Mouse (Mus musculus) kidney, postnatal 0 days (tissue): Measurements from ENCODE around the gene Srp68. TPM values are rescaled to one million over a fixed set of nuclear protein-coding genes. Genes with fewer than 3 reads are reported as not detected.
A peak's percentile ranks its signal among the peaks of the same experiment; 100 is the strongest.

ENCODE experiments used
- ATAC-seq: fragments of 200-750 bp; cut with Nextera tagmentation; replicated peaks from 2 replicates; pipeline ENCODE4 v1.8.0; 2017; ENCODE audit warnings: low read depth, moderate number of reproducible peaks, moderate TSS enrichment, moderate library complexity; ENCODE audit not compliant: low FRiP score
- DNase-seq: peaks from one replicate; pipeline ENCODE4 v3.0.0-alpha.2; 2016; ENCODE audit warnings: low spot score
- H3K27ac ChIP-seq: fragments of 300-500 bp; sonication (generic); 2 replicates; pipeline ENCODE4 v1.5.1; 2014; ENCODE audit warnings: mild to moderate bottlenecking
- H3K27me3 ChIP-seq: fragments of 300-500 bp; sonication (generic); 2 replicates; pipeline ENCODE4 v1.6.1; 2014; ENCODE audit warnings: low read length, mixed read lengths; ENCODE audit not compliant: insufficient read depth
- H3K36me3 ChIP-seq: fragments of 300-500 bp; sonication (generic); 2 replicates; pipeline ENCODE4 v1.6.1; 2014; ENCODE audit warnings: low read length, mixed read lengths; ENCODE audit not compliant: insufficient read depth
- H3K4me1 ChIP-seq: fragments of 300-500 bp; sonication (generic); replicated peaks from 2 replicates; pipeline ENCODE4 v1.6.1; 2014; ENCODE audit warnings: antibody characterized with exemption, low read length, mixed read lengths; ENCODE audit not compliant: insufficient read depth
- H3K4me2 ChIP-seq: fragments of 300-500 bp; sonication (generic); 2 replicates; pipeline ENCODE4 v1.6.1; 2014; ENCODE audit warnings: mild to moderate bottlenecking, low read length, moderate library complexity, mixed read lengths
- H3K4me3 ChIP-seq: fragments of 300-500 bp; sonication (generic); replicated peaks from 2 replicates; pipeline ENCODE4 v1.5.1; 2014; ENCODE audit warnings: low read depth, low read length
- H3K9ac ChIP-seq: fragments of 300-500 bp; sonication (generic); 2 replicates; pipeline ENCODE4 v1.6.1; 2014; ENCODE audit warnings: low read depth, low read length
- H3K9me3 ChIP-seq: fragments of 300-500 bp; sonication (generic); replicated peaks from 2 replicates; pipeline ENCODE4 v1.6.1; 2016; ENCODE audit warnings: low read length, inconsistent platforms, mixed read lengths
- CTCF ChIP-seq: IDR thresholded peaks from 2 replicates; pipeline ENCODE4 v1.5.1; 2016; ENCODE audit warnings: antibody characterized with exemption, low read depth, mild to moderate bottlenecking, moderate library complexity
- WGBS: fragments of 180-500 bp; shearing (Covaris S2); extraction: QIAGEN DNeasy Blood & Tissue Kit; methylation state at CpG from one replicate; pipeline ENCODE4 v1.1.7; 2014; 5-methylcytosine and 5-hydroxymethylcytosine counted together
- polyA plus RNA-seq: library from polyadenylated mRNA; unstranded; fragments of >200 nt; fragmentation: Nextera tagmentation; extraction: Ambion mirVana; gene quantifications from 2 replicates; pipeline ENCODE4 v1.2.1, GENCODE M21; 2015

The Srp68 gene
- polyA plus RNA-seq, 1 experiment from 2014 or later, result 62.1 TPM

DNA sequence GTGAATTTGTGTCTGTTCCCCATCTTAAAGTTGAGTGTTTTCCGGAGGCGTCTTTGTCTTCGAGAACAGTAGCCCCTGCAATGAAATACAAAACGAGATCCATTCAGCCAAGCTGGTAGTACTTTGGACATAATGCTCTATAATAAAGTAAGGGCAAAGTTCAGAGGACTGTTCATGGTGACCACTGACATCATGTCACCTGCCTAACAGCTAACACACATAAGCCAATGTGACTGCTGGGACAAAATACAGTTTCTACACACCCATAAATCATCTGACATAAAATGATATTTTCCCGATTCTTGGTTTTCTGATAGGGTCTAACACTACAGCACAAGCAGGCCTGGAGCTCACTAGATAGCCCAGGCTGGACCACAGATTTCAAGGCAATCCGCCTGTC is 5.7 kb downstream of the Srp68 start:
- no peak for DNase-seq
- WGBS, result 91% methylated on average over 6 of the region's 6 CpGs
- H3K4me3 ChIP-seq, result no peak overlapping the region
- H3K27ac ChIP-seq, result no peak overlapping the region
- H3K4me2 ChIP-seq, result no peak overlapping the region
- H3K36me3 ChIP-seq, result peaks cover 66% of the 10 kb centered on the region
- TF ChIP-seq CTCF, result no peak
- H3K4me1 ChIP-seq, result 0 out of 2 replicates have a peak, but pooled peaks cover 6% of the 10 kb centered on the region
- no peaks in the 10 kb centered on the region for H3K27me3 ChIP-seq
- no peaks in the 10 kb centered on the region for H3K9me3 ChIP-seq
- no peak overlapping the region for H3K9ac ChIP-seq
- no peak for ATAC-seq

- Histone ChIP-seq H3K27ac (no peak overlapping the region), H3K4me1 (0 out of 2 replicates have a peak, but pooled peaks cover 6% of the 10 kb centered on the region), H3K4me3 (no peak overlapping the region), H3K9ac (no peak overlapping the region), H3K4me2 (no peak overlapping the region), H3K9me3 (no peaks in the 10 kb centered on the region), H3K27me3 (no peaks in the 10 kb centered on the region), H3K36me3 (peaks cover 71% of the 10 kb centered on the region)
- DNase-seq (peak; percentile 48), ATAC-seq (no peak)
- TF ChIP-seq CTCF, result peak; percentile 57
- 83% methylated on average over 8 of the region's 8 CpGs for WGBS
Measured at GRCm38 (mm10) chr11:116267637-116268036, 6.4 kb downstream of the Srp68 start.

- Histone ChIP-seq H3K4me3 (no peak overlapping the region), H3K4me1 (no peaks in the 10 kb centered on the region), H3K27ac (no peak overlapping the region), H3K9ac (no peak overlapping the region), H3K27me3 (no peaks in the 10 kb centered on the region), H3K36me3 (peaks cover 80% of the 10 kb centered on the region), H3K9me3 (no peaks in the 10 kb centered on the region), H3K4me2 (no peak overlapping the region)
- TF ChIP-seq CTCF, result no peak
- 92% methylated on average over 4 of the region's 4 CpGs for WGBS
- DNase-seq (no peak), ATAC-seq (no peak)
Measured at GRCm38 (mm10) chr11:116265850-116266249, 8.2 kb downstream of the Srp68 start.

DNA sequence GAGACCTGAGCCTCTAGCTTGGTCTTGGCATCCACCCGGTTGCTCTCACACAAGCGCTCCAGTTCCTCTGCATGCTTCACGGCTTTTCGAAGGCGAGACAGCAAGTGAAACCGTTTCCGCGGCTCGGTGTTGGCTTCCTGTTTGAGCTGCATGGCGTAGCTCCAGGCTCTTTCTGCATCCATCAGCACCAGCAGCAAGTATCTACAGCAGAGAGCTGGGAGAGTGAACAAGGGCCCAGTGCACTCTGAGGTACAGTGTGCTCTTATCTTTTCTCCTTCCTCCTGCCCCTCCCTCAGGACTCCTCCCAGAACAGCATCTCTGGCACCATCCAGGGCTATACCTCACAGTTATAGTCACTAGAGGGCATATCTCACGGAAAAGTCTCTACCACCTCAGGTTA is 8.7 kb downstream of the Srp68 start:
- H3K4me2 ChIP-seq, result no peak overlapping the region
- peaks cover 84% of the 10 kb centered on the region for H3K36me3 ChIP-seq
- H3K27ac ChIP-seq, result no peak overlapping the region
- no peaks in the 10 kb centered on the region for H3K4me1 ChIP-seq
- DNase-seq, result no peak
- 85% methylated on average over 11 of the region's 11 CpGs for WGBS
- no peaks in the 10 kb centered on the region for H3K27me3 ChIP-seq
- H3K9ac ChIP-seq, result no peak overlapping the region
- ATAC-seq, result no peak
- no peak for TF ChIP-seq CTCF
- H3K4me3 ChIP-seq, result no peak overlapping the region
- no peaks in the 10 kb centered on the region for H3K9me3 ChIP-seq

- Histone ChIP-seq H3K9ac (no peak overlapping the region), H3K9me3 (no peaks in the 10 kb centered on the region), H3K4me1 (peaks cover 2% of the 10 kb centered on the region; the same call in 1 of the 2 replicates), H3K4me2 (no peak overlapping the region), H3K36me3 (peaks cover 69% of the 10 kb centered on the region), H3K4me3 (no peak overlapping the region), H3K27me3 (no peaks in the 10 kb centered on the region), H3K27ac (0 out of 2 replicates have a peak overlapping the region, but pooled peaks have one; percentile 43)
- DNase-seq (no peak), ATAC-seq (peak; percentile 63)
- no peak for TF ChIP-seq CTCF
- 68% methylated on average over 7 of the region's 7 CpGs for WGBS
Measured at GRCm38 (mm10) chr11:116260259-116260658, 13.8 kb downstream of the Srp68 start.

- DNase-seq (peak; percentile 66), ATAC-seq (no peak)
- peaks cover 6% of the 10 kb centered on the region; the same call in 1 of the 2 replicates for H3K4me1 ChIP-seq
- H3K9me3 ChIP-seq, result no peaks in the 10 kb centered on the region
- 0 out of 2 replicates have a peak overlapping the region, but pooled peaks have one; percentile 43 for H3K27ac ChIP-seq
- no peak overlapping the region for H3K4me3 ChIP-seq
- no peaks in the 10 kb centered on the region for H3K27me3 ChIP-seq
- no peak for TF ChIP-seq CTCF
- H3K36me3 ChIP-seq, result peaks cover 70% of the 10 kb centered on the region
- no peak overlapping the region for H3K4me2 ChIP-seq
- H3K9ac ChIP-seq, result no peak overlapping the region
- WGBS, result 62% methylated on average over 8 of the region's 8 CpGs
Measured at GRCm38 (mm10) chr11:116259461-116259860, 14.6 kb downstream of the Srp68 start.

- DNase-seq, result no peak
- Histone ChIP-seq H3K9ac (no peak overlapping the region), H3K36me3 (peaks cover 68% of the 10 kb centered on the region), H3K4me2 (no peak overlapping the region), H3K27me3 (no peaks in the 10 kb centered on the region), H3K27ac (peak overlapping the region; percentile 2; the same call in 1 of the 2 replicates), H3K9me3 (no peaks in the 10 kb centered on the region), H3K4me3 (no peak overlapping the region), H3K4me1 (peaks cover 6% of the 10 kb centered on the region; the same call in 1 of the 2 replicates)
- WGBS, result 58% methylated on average over 9 of the region's 9 CpGs
- no peak for TF ChIP-seq CTCF
- no peak for ATAC-seq
Measured at GRCm38 (mm10) chr11:116255982-116256675, 17.9 kb downstream of the Srp68 start.
